Mouse (Mus musculus) spleen, postnatal 14 days (tissue): Measurements from ENCODE around the gene Slc25a51.
"Not testable (repeated sequence)": the region's sequence is repeated elsewhere in the genome, so short reads cannot be mapped to it uniquely, and the experiment has no call there.

Experiments used
- DNase-seq, 2 experiments: peaks; one replicate each; pipeline ENCODE4 v3.0.0; 2021 to 2022; ENCODE audit warnings: low spot score in 2 of 2

The Slc25a51 gene

GRCm38 (mm10) chr4:45402281-45402680 is 6.3 kb downstream of the Slc25a51 start:
- no peak for DNase-seq

DNA sequence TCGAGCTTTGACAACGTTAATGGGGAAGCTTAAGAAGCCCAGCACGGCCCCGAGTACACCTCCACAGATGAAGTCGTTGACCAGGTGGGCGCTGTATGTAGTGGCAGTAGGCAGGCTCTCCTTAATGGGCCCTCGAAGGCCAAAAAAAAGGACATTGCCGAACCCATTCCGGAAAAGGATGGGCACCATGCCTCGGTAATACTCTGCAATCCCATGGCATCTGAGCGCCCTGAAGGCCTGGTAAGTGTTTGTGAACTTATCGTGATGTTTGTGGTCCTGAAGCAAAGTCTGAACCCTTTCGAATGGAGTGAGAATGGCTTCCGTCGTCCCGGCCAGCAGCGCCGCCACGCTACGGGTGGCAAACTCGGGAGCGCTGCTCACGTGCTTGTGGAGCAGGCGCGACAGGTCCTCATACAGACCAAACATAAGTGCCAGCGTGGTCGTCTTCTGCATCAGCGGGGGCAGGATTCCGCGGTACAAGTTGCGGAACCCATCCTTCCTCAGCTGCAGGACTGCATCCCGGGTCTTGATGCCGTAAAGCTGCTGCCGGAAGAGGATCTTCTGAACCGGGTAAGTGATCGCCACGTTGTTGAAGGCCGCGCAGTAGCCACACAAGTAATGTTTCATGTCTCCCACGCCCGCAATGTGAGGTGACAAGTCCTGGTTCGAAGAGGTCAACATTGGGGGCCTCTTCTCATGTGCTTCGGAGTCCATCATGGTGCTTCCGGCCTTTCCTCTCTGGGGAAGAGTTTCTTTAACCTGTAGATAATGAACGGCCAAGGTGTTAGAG is 8.9 kb downstream of the Slc25a51 start:
- DNase-seq: no peak

DNA sequence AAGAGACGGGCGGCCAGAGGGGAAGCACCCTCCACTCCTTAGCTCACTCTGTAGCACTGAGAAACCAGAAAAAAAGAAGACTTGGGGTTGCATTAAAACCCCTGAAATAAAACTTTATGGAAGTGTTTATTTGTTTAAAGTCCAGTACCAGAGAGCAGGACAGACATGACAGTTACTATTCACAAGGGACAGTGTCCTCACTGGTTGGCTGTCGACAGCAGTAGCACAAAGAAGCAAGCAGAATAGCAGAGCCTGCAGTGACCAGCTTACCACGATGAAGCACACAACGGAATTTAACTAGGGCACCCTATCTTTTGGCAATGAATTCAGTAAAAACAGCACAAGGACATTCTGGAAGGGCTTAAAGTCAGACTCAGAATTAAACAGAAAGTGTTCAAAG is 10.3 kb downstream of the Slc25a51 start:
- DNase-seq: not testable (repeated sequence)

DNA sequence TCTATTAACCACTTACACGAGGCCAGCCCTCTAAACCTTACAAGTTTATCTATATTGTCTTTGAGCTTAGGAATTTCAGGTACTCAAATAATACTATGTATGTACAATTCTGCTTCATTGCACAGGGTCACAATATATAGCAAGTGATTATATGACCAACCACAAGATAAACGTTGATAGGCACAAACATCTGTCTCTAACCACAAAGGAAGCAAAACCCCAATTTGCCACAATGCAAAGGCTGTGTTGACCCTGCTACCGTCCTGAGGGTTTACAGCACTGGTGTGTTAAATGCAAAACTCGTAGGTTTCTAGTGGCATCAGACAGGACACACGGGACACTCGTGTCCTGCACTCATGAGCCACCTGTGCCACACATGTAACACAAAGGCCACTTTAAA is 12.4 kb downstream of the Slc25a51 start:
- DNase-seq: not testable (repeated sequence)

DNA sequence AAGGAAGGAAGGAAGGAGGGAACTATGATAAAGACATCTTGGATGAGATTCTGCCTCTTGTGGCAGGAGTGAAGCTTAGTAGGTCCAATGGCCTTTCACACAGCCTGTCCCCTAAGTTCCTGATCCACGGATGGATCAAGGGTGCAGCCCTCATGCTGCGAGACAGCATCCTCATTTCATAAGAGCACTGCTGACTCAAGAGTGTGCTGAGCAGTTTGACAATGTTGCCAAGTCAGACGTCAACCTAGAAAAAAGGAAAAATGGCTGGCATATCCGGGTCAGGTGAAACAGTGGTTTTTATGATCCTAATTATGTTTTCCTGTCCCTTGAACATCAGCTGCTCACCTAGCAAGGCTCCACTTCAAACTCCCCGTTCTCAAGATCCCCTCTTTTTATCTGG is 14.9 kb downstream of the Slc25a51 start:
- no peak for DNase-seq

DNA sequence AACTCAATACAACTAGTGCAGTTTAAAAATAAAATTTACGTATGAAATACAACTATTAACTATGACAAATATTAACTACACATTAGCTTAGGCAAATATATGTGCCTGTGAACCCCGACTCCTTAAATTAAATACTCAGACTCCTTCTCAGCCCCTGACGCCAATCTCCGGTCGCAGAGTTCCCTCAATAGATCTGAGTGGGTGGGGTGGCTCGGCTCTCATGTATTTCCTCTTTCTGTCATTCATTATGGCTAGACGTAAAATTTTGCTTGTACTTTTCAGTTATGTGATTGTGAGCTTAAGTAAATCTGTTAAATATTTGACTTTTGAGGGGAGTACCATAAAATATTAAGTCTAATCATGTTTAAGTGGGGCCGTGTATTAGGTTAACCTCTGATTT is 15.6 kb downstream of the Slc25a51 start:
- DNase-seq: no peak

DNA sequence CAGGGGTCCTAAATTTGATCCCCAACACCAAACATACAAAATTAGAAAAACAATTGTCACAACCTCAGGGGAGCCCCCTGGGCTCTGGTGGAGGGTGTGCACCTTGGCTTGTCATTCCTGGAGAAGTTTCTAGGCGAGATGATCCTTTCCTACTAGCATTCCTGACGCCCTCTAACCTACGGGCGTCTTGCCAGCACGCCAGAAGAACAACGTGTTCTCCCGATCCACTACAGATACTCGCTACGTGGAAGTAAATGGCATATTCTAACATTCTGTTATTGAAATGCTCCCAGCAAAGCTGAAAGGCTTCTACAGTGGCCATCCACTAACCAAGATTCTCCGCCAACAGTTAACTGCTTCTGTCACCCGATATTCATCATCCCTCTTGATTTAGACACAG is 16.0 kb downstream of the Slc25a51 start:
- no peak for DNase-seq

DNA sequence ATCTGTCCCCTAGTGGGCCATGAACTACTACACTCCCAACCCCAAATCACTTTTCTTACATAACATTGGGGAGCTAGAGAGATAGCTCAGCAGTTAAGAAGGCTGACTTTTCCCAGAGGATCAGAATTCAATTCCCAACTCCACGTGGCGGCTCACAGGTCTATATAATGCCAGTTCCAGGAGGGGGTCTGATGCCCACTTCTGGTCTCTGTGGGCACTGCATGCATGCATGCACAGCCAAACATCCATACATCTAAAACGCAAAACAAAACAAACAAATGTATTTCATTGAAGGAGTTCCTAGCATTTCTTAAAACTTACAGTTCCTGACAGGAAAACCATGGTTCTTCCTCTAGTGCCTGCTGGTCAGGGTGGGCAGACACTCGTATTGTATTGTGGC is 16.5 kb downstream of the Slc25a51 start:
- no peak for DNase-seq

GRCm38 (mm10) chr4:45387296-45387695 is 21.3 kb downstream of the Slc25a51 start:
- DNase-seq: not testable (repeated sequence)

DNA sequence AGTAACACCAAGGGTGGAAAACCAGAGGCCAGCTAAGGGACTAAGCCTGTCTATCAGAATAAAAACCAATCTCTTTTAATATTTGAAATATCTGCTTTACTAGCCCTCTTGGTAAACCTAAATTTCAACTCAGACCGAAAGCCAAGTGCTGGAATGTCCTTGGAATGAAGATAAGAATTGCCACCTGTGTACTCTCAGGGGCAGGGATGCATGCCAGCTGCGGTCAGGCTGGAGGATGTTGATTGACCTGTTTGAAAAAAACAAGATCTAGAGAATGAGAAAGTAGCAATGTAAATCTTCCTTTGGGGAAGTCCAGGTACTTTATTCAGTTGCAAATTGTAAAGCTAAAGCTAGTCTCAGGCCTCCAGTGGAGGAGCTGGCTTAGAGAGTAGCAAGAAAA is 26.4 kb downstream of the Slc25a51 start:
- not testable (repeated sequence) for DNase-seq

- DNase-seq: not testable (repeated sequence)
Observed at GRCm38 (mm10) chr4:45380903-45381580, 27.5 kb downstream of the Slc25a51 start.

DNA sequence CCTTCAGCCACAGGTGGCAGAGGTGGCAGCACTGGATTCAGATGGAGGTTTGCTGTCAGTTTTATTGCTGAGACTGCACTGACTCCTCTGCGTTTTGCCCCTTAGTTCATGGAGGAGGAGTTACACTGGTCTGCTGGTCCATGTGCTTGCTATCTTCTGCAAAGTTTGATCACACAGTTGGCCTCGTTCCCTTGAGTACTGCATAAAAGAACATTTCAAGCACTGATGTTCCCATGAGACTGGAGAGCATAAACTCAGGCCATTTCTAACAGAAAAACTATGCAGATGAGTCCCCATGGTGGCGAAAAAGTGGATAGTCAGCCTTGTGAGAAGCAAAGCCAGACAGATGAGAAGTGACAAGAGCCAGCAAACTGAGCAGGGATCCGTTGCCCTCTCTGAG is 32.0 kb downstream of the Slc25a51 start:
- no peak for DNase-seq

DNA sequence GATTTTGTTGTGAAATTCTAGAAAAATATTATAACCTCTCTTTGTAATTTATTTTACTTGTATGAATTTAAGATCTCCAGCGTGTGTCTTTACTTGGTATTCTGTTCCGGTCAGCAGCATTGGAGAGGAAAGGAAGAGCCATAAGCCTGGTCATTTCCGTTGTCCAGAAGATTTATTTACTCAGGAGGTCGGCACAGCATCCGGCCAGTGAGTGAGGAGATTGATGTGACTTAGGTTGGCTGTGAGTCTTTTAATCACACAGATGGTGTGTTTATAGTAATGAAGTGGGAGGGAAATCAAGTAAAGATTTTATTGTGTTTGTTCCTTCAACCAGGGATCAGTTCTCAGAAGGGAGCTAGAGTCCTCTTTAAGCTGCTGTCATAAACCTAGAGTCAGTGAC is 33.7 kb downstream of the Slc25a51 start:
- no peak for DNase-seq

DNA sequence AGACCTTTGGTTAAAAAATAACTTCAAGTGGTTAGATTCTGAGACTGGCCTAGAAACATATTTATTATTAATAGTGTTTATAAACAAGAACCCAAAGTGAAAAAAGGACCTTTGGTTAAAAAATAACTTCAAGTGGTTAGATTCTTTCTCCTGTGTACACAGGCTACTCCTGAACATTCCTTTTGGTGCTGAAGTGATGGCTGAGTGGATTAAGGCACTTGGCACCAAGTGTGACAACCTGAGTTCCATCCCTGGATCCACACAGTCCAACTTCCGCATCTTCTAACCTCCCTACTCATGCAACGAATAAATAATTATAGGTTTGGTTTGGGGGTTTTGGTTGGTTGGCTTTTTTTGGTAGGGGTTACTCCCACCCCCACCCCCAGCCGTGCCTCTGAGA is 37.3 kb downstream of the Slc25a51 start:
- DNase-seq: no peak

- no peak for DNase-seq
Observed at GRCm38 (mm10) chr4:45356653-45357052, 51.9 kb downstream of the Slc25a51 start.
